Mouse (Mus musculus) inflammation-experienced regulatory T-cells, adult 6 months (primary cell): ENCODE measurements around the gene Stat4. TPM values are rescaled to one million over a fixed set of nuclear protein-coding genes. Genes with fewer than 3 reads are reported as not detected.
A peak's percentile ranks its signal among the peaks of the same experiment; 100 is the strongest.

Experiments used
- ATAC-seq: one replicate; pipeline ENCODE4 v1.8.0; 2017
- polyA plus RNA-seq, 3 experiments: library from polyadenylated mRNA; unstranded; fragments of 100-300 nt; shearing (Covaris generic); gene quantifications; one replicate each; pipeline ENCODE4 v1.2.1; 2017

Stat4 gene
- polyA plus RNA-seq, 3 experiments from 2014 or later, result 154 to 191 (median 177) TPM

DNA sequence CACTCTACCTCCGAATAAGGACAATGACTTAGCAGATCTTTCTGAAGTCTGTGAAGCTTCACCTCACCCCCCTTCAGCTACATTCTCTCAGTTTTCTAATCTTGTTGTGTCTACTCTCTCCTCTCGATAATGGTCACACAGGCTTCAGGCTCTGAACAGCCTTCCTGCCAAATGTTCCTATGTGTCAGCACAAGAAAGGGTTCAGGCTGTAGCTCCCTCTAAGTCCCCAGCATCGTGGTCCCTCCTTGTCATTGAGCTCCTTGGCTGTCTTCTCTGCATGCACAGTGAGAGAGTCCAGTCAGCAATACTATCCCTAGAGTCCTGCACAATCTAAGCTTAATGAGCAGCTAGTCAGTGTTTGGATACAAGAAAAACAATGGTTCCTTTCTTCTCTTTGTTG is 124.3 kb downstream of the Stat4 start:
- ATAC-seq, result no peak

DNA sequence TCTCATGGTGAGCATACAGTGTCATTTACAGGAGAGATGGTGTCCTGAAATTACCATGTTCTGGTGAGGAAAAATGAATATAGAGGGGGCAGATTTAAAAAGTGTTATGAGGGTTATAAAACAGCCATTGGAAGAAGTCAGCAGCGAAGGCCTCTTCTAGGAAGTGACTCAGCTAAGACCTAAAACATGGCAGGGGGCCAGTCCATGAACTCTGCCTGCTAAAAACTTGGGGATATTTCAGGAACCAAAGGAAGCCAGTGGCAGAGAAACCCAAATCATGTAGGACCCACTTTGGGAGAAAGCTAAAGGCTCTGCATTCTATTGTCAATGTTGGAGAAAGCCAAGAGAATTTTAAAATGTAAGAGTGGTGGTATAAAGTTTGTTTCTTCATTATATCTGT is 125.4 kb downstream of the Stat4 start:
- no peak for ATAC-seq

DNA sequence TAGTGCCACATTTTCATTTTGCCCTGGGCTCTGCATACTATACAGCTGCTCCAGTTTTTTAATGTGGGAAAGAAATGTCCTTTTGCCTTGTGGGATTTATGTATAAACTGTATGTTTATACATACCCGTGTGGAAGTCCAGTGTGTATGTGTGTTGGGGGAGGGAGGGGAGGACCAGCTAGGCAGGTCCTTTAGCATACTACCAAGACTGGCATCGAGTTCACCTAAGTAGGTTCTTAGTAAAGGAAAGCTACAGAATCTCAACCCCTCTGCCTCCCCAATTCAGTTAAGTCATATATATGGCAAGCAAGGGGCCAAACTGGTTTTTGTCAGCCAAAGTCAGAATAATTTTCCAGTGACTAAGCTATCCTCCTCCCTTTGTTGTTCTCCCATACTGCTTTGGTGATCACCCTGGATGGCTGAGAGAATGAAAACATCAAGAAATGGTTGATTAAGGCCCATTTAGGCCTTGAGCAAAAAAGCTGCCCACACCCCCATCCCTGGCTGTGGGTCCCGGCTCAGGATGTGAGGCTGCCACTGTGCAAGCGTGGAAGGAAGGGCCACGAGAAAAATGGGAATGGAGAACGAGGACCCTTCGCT is 126.2 kb downstream of the Stat4 start:
- ATAC-seq, result peak; percentile 4

DNA sequence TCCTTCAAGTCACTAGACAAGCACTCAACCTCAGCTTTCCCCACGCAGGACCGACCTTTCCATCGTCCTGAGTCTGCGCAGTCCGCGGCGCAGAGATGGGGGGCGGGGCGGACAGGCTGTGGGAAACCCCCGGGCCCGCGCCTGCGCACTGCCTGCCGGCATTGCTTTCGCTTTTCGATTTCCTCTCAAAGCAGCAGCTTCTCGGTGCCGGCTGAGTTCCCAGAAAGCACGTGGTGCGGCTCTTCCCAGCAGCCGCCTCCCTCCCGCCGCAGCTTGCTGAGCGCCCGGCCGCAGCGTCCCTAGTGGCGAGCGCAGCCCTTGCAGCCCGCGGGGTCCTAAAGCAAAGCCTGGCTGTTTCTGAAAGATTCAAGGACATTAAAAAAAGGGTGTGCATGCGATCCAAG is 126.7 kb downstream of the Stat4 start:
- peak; percentile 84 for ATAC-seq

DNA sequence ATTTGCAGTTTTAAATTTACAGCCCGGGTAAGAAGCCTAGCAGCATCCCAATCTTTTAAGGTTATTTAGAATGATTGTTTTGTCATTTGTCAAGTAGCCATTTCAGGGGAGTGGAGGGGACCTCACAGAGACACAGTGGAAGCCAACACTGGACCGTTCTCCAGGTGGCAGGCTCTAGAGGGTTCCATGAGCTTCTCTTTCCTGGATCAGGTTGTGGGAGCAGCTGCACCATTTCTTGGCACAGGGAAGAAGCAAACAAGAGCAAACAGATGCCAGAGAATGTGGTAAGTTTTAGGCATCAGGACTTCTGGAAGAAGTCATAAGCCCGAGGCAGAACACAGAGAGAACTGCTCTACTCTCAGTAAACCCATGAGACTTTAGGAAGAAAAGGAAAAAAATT is 129.5 kb downstream of the Stat4 start:
- no peak for ATAC-seq

DNA sequence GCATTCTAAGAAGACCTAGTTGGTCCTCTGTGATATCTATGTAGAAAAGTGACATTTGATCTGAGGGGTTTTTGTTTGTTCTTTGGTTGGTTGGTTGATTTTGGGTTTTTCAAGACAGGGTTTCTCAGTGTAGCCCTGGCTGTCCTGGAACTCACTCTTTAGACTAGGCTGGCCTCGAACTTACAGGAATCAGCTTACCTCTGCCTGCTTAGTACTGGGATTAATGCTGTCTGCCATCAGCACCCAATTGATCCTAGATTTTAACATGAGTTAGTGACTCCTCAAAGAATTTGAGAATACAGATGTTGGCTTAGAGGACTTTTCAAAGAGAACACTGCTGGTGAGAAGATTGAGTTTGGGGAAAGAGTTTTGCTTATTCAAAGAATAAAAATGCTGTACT is 130.8 kb downstream of the Stat4 start:
- ATAC-seq, result no peak

DNA sequence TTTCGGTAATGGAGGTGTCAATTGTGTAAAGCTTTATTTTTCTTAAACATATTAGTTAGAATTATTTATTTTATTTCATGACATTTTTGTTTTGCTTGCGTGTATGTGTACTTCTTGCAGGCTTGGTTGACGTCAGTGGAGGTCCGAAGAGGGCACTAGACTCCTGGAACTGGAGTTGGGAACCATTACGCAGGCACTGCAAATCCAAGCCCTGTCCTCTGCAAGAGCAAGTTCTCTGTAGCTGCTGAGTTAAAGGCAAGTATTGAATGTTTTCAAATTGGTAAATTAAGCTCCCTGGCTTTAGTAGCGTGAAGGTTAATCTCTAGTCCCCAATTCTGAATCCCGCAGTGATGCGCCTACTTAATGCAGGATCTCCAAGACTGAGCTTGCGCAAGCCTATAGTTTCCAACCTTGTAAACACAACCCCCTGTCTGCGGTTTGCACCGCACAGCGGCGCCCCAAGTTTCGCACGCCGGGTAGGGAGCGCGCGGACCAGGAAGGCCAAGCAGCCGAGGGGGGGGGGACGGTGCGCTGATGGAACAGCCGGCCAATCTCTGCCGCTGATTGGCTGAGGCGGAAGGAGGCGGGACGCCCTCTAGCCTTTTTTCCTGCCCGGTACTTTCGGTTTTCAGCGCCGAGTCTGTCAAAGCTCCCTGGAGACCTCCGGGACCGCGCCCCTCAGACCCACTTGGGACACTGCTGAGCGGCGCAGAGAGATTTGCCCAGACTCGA is 132.1 kb downstream of the Stat4 start, which contains the start of gene Stat1:
Stat1 (plus strand) TSS at position 581 of the 732 bp plus-strand sequence.
- ATAC-seq, result peak; percentile 81

DNA sequence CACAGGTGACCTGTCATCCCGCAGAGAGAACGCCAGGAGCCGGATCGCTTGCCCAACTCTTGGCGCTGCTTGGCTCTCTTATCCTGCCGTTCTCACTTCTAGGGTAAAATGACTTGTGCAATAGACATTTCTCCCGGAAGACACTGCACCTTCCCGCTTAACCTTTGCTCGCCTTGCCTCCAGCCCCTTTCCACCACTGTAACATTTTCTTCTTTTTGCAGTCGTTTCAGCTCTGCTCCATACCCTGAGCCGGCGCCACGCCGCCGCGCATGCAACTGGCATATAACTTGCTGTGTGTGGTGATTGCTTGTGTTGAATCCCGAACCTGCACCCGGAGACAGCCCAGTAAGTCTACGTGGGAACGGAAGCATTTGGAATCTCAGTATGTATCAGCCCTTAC is 132.7 kb downstream of the Stat4 start:
- ATAC-seq, result no peak

DNA sequence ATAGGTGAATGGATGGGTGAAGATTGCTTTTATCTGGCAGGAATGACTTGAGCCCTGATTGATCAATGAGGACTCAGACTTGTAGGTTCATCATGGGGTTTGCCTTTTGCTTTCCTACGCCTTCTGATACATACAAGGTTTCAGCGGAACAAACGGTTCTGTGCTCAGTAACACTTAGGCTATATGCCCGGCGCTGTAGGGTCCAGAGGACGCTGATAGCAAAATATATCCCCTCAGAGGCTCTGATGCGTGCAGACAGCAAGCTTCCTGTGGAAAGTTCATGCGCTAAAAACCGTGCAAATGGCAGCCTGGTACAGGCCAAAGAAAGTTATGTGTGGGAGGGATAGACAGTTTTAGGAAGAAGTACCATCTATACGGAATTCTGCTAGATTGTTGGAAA is 133.2 kb downstream of the Stat4 start:
- peak; percentile 12 for ATAC-seq

DNA sequence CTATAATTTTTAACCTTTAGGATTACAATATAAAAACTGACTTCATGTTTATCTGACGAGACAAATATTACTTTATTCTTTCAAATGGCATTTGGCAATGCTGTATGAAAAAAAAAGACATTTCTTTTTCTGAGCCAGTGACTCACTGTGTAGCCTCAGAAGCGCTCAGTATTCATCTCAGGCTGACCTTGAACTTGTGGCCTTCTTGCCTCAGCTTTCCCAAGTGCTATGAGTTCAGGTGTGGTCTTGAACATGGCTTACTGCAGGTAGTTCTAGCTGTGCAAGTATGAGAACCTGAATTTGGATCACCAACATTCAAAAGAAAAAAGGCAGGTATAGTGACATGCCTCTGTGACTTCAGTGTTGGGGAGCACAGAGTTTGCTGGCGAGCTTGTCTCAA is 134.1 kb downstream of the Stat4 start:
- ATAC-seq, result no peak

DNA sequence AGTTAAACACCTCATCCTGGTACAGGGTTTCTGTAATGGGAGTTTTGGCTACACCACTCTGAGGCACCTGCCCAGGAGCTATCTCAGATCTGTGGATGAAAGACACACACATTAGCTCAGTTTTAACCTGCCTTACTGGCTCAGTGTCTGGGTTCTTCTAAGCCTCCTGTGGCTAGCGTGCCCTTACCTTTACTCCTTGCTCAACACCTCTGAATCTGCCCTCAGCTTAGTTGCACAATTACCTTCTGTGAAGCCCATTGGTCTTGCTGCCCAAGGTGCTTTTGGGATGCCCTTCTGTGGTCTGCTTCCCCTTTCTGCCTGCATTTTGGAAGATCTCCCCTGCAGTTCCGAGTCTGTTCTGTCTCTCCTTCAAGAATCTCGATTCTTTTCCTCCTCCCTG is 137.9 kb downstream of the Stat4 start:
- no peak for ATAC-seq

DNA sequence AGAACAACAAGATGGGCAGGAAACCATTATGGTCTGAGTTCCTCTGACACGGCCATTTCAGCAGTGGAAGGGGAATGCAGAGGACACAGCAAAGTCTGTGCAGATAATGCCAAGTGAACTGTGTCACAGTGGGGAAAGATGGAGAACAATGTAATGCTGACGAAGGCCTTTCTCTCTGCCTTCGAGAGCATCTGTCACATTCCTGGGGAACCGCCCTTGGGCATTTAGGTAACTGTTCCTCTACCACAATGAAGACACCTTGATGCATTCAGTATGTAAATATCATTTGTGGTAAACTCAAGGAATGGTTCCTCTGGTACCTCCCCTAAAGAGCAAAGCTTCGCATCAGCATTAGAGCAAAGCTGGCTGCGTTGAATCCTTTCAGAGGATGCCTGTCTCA is 140.4 kb downstream of the Stat4 start:
- ATAC-seq, result no peak

DNA sequence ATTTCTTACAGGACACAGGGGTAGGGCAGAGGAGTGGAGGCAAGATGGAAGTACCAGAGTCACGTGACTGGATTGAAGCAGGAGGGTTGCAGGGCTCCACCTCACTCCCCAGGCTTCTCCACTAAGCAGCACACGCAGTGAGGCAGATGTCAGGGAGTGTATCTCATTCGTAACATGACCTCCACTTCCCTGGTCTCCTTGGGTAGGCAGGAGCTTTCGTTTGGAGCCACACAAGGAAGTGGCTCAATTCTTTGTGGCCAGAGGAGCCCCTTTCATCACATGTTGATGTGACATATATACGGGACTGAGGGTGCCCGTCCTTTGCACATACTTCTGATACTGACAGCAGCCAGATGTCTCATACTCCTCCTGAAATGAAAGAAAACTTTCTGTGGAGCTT is 142.8 kb downstream of the Stat4 start:
- no peak for ATAC-seq

DNA sequence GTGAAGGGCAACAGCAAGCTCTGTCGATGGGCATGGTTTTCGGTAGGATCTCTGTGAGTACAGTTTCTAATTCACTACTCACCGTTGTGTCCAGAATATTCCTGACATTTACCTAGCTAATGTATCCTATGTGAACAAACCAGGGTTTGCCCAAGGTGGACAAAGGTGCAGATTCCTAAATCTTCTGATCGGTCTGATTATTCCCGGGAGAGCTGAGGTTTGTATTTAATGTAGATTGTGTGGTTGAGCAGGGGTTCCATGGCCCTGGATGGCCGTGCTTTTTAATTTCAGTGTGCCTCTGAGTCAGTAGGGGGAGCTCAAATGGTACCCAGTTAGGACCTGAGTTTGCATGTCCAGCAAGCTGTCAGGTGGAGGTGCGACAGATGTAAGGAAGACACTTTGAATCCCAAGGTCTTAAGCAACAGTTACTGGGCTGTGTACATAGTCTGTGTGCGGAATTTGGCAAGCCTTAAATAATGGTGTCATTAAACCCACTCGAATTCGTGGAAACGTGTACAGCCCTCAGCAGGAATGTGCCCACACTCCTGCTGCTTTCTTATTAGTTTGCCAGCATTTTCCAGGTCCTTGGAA is 144.9 kb downstream of the Stat4 start:
- ATAC-seq, result no peak

DNA sequence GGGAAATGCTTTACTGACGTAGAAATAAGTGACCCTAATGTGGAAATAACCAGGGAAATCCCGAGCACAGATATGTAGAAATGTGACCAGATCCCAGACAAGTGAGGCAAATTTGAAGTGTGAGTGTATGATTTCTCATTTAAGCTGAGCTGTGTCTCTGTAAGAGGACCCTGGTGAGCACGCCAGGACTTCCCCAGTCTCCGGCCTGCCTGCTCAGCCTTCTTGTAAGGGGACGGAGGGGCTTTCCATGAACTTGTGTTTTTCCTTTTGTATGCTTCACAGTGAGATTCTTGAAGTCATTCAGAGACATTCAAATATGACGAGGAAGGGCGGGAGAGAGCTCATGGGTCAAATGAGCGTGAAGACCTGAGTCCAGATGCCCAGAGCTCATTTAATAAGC is 146.3 kb downstream of the Stat4 start:
- ATAC-seq, result peak; percentile 49

DNA sequence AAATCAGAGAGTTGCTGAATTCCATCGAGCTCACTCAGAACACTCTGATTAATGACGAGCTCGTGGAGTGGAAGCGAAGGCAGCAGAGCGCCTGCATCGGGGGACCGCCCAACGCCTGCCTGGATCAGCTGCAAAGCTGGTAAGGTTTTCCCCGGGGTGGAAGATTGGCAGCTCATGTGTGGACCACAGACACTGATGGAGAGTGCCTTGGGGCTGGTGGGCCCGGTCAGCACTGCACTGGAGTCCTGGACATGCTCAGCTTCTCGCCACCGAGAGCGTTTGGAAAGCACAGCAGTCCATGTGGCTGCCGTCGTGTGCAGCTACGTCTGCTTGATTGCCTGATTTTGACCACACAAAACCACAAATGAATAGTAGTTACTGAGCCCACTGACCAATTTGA is 150.3 kb downstream of the Stat4 start:
- ATAC-seq, result no peak

DNA sequence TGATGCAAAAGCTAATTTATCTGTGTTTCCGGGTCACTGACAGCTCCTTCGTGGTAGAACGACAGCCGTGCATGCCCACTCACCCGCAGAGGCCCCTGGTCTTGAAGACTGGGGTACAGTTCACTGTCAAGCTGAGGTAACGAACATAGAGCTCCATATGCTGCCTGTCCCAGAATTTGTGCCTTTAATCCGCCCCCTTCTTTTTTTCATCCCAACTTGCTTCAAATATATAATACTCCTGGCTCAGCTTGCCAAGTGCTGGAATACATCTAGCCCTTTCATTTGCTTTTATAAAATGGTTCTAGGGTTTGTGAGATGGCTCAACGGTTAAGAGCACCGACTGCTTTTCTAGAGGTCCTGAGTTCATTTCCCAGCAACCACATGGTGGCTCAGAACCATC is 153.6 kb downstream of the Stat4 start:
- no peak for ATAC-seq

DNA sequence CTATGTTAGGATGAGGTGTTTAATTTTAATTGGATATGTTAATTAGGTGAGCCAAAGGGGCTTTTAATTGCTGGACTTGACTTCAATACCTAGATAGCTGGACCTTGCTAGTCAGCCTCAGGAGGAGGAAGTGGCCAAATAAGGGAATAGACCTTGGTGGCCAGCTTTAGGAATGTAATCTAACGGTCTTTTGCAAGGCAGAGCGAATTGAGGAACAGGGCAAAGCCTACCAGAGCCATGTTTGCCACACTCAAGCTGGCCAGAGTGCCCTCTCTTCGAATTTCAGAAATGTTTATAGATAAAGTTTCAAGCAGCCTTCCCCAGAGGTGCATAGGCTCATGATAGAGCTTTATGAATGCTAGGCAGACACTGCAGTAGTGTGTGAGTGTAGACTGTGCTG is 154.5 kb downstream of the Stat4 start:
- ATAC-seq, result no peak

DNA sequence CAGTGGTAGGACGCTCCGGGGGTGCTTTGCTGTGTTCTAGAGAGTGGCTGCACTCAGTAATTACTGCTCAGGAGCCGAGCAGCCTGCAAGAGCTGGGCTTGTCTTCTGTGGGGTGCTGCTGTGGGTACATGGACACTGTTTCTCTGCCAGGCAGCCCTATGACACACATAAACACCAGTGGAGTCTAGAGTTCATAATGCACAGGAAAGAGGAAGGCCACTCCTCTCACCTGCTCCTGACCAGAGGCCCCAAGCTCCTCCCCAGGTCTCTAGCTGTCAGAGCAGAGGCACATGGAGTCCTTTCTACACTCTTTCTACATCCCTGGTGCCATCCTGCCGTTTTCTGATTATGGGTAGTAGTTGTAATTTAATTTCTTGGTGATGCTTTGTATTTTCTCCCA is 155.2 kb downstream of the Stat4 start:
- ATAC-seq, result no peak

DNA sequence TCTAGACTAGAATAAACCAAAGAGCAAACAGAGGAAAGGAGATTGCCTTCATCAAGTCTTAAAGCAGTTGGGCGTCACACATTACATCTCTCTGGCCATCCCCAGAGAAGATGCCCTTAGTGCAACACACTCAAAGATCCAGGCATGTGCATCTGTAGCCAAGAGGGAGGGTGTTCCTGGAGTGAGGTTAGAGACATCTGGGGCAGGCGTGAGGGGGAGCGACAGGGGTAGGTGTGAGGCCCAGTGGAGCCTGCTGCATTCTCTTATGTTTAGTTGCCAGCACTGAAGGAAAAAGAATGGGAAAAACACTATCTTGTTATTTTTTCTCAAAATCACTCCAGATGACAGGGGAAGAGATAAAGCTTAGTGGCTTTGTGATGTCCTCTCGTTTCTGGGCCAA is 156.2 kb downstream of the Stat4 start:
- ATAC-seq, result no peak

DNA sequence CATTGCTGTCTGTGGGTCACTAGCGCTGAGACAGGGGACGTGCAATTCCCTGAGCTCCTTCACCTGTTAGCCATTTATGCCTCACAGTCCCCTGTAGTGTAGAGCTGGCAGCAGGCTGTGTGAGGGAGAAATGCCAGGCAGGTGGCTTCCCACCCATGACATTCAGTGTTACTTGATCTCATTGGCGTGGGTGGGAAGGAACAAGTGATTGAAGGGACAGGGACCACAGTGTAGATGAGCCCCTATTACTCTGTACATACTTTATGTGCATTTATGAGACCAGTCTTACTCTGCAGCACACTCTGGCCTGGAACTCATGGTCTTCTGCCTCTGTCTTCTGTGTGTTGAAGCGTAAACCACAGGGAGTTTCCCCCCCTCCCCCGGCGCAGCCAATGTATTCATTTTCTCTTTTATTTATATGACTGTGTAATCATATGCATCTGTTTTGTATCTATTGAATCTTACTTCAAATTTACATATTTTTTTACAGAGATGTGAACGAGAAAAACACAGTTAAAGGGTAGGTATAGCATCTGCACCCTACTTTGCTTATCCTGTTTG is 156.7 kb downstream of the Stat4 start:
- ATAC-seq, result peak; percentile 72

DNA sequence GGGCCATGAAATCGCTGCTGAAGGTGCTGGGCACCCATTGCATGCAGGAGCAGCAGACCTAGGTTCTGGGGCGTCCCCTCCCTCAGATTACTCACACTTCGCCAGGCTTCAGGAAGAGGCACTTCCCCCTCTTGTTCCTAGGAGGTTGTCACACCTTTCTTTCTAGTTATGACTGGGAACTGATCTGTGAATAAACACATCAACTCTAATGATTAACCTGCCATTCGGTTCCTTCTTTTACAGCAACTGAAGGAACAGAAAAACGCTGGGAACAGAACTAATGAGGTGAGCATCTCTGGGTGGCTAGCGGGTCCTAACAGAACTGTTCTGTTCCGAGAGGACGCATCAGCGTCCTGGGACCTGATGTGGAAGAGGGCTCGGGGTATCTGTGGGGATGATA is 158.0 kb downstream of the Stat4 start:
- ATAC-seq, result no peak

DNA sequence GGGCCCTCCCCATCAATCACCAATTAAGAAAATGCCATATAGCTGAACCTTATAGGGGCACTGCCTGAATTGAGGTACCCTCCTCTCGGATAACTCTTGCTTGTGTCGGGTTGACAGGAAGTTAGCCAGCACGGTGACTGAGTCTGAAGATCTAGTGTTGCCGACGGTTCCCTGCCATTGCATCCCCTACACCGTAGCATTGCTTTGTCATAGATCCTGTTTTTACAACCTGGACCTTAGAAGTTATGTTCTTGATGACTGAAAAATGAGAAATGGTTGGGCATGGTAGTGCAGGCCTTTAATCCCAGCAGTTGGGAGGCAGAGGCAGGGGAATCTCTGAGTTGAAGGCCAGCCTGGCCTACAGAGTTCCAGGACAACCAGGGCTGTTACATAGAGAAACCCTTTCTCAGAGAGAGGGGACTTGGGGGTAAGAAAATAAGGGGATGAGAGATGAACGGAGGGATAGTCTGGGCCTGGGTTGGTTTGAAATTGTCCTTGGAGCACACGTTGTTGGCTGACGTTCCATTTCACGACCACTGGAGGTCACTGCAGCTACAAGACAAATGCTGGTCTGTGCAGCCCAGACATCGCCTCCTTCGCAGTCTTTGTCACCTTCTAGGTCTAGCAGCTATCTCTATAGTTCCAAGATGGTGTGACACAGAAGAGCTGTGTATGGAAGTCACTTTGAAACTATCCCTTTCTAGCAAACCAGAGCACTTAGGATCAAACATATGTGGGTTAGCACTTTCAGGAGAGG is 159.4 kb downstream of the Stat4 start:
- ATAC-seq, result peak; percentile 43
